Mouse (Mus musculus) heart, postnatal 25 days (tissue): ENCODE data around the gene Tmem143. TPM values are rescaled to one million over a fixed set of nuclear protein-coding genes. Genes with fewer than 3 reads are reported as not detected.
"Not testable (repeated sequence)": the region's sequence is repeated elsewhere in the genome, so short reads cannot be mapped to it uniquely, and the experiment has no call there.

Experiments
- DNase-seq: peaks from one replicate; pipeline ENCODE4 v3.0.0; 2022; ENCODE audit warnings: low spot score
- intact Hi-C: fragments of 180-260 bp; cut with DNase I; formaldehyde crosslinking; loops from one replicate; pipeline ENCODE4 v1.15.1; 2025
- total RNA-seq, 2 experiments: library from RNA; stranded (reverse); gene quantifications; 2 replicates each; pipeline ENCODE4 v1.2.3; 2021

Gene Tmem143
- total RNA-seq, 2 experiments from 2014 or later, result 102 to 105 TPM

- peak; percentile 40 for DNase-seq
- intact Hi-C loops, result no loop called here
Measured at GRCm38 (mm10) chr7:45920583-45921241, 24.0 kb downstream of the Tmem143 start.

GRCm38 (mm10) chr7:45921242-45921621, 24.5 kb downstream of the Tmem143 start, which contains the start of gene Emp3:
Emp3 (minus strand) TSS chr7:45921404.
- intact Hi-C loops, result no loop called here
- peak; percentile 49 for DNase-seq

- no peak for DNase-seq
- intact Hi-C loops, result no loop called here
Measured at GRCm38 (mm10) chr7:45921950-45922600, 25.3 kb downstream of the Tmem143 start.

GRCm38 (mm10) chr7:45922928-45923761, 26.4 kb downstream of the Tmem143 start:
- DNase-seq, result peak; percentile 96

GRCm38 (mm10) chr7:45923762-45924428, 27.2 kb downstream of the Tmem143 start, which contains the start of gene Ccdc114:
Ccdc114 (plus strand) TSS chr7:45924072.
- DNase-seq, result peak; percentile 82
- intact Hi-C loops, result loop anchor here (2.0 kb wide), 2 partner anchors 27 to 51 kb away; partner anchors contain the start of genes Kdelr1, Syngr4 and Tmem143

More at GRCm38 (mm10) chr7:45922928-45923761, 26.4 kb downstream of the Tmem143 start:
- intact Hi-C loops, result no loop called here

GRCm38 (mm10) chr7:45924429-45924816, 27.7 kb downstream of the Tmem143 start:
- no peak for DNase-seq
- intact Hi-C loops, result loop anchor here (2.0 kb wide), 2 partner anchors 28 to 52 kb away; partner anchors contain the start of genes Kdelr1, Syngr4 and Tmem143

GRCm38 (mm10) chr7:45928626-45929295, 32.0 kb downstream of the Tmem143 start:
- no peak for DNase-seq
- intact Hi-C loops, result no loop called here

GRCm38 (mm10) chr7:45929688-45930087, 32.9 kb downstream of the Tmem143 start:
- no peak for DNase-seq
- intact Hi-C loops, result no loop called here

- DNase-seq, intact Hi-C loops: not testable (repeated sequence)
Measured at GRCm38 (mm10) chr7:45933766-45934165, 37.0 kb downstream of the Tmem143 start.

GRCm38 (mm10) chr7:45935114-45935513, 38.4 kb downstream of the Tmem143 start:
- DNase-seq, result no peak
- intact Hi-C loops, result loop anchor here (1.0 kb wide), 2 partner anchors 62 to 196 kb away; no protein-coding TSS in a partner anchor

GRCm38 (mm10) chr7:45939836-45940235, 43.1 kb downstream of the Tmem143 start:
- intact Hi-C loops, result no loop called here

GRCm38 (mm10) chr7:45941986-45942385, 45.2 kb downstream of the Tmem143 start:
- intact Hi-C loops, result no loop called here
- no peak for DNase-seq

More at GRCm38 (mm10) chr7:45939836-45940235, 43.1 kb downstream of the Tmem143 start:
- DNase-seq, result no peak

GRCm38 (mm10) chr7:45943280-45943679, 46.5 kb downstream of the Tmem143 start:
- DNase-seq, intact Hi-C loops: not testable (repeated sequence)

- intact Hi-C loops, result no loop called here
- no peak for DNase-seq
Measured at GRCm38 (mm10) chr7:45949061-45949460, 52.3 kb downstream of the Tmem143 start.

- intact Hi-C loops, result no loop called here
- no peak for DNase-seq
Measured at GRCm38 (mm10) chr7:45956611-45957010, 59.9 kb downstream of the Tmem143 start.
